Mouse (Mus musculus): ENCODE measurements around the gene Colgalt1.

Colgalt1 gene

DNA sequence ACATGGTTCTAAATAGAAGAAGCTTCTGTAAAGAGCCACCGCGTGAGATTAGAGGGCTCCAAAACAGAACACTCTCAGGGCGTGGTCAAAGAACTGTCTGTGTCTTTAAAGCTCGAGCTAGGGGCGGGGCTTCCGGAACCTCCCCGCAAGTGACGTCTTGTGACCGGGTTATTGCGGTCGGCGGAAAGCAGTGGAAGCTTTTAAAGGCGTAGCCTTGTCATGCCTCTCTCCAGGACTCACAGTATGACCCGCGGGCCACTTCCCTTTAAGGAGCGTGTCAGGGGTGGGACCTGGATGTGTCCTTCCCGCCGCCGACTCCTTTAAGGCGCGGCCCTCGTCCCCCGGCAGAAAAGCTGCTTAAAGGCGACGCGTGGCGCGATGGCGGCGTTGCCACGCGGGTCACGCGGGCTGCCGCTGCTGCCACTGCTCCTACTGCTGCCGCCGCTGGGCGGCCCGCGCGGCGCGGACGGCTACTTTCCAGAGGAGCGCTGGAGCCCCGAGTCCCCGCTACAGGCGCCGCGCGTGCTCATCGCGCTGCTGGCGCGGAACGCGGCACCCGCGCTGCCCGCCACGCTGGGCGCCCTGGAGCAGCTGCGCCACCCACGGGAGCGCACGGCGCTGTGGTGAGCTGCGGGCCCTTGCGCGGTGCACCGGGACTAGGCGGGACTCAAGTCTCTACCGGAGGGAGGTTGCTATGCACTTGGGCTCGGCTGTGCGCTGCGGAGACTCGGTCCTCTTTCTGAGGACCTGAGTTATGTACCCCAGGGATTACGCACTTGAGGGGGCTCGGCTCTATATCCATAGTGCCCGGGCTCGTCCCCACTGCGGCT, at the start of gene Colgalt1:
Gene Colgalt1 (plus strand): TSS at position 177 of the 830 bp plus-strand sequence.
- peak; percentile 99 for DNase-seq (ENCODE audit: low spot score in 2 of 2)

DNA sequence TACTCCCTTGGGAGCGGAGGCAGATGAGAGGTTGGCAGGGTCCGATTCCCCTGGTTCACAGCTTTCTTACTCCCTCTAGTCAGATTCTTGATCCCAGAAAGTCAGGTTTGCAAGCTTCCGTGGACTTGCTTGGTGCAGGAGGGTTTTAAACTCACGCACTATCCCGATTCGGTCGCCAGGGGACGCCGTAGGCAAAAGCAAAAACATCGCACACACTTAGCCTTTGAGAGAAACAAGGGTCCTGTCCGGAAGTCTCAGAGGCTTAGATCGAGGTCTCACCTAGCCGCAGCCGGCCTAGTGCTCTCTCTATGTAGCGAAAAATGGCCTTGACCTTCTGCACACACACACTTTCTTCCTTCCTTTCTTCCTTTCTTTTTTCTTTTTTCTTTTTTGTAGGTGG, 49.4 kb upstream of the Colgalt1 start:
- no peak for DNase-seq (ENCODE audit: low spot score in 2 of 2)

DNA sequence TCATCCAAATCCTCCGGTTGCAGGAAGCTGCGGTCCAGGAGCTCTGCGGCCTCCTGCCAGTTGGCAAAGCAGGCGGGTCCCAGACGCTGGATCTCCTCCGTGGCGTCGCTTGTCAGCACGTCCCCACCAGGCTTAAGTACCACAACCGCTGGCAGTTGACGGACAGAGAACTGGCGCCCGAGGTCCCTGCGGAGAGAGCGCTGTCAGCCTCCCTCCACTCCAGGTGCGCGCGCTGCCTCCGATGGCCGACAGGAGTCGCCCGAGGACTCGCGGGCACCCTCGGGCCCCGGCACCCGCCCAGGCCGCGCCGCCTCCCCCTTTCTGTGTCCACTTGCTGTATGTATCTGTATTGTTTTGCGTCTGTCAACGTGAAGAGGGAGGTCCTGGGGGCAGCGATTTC, 48.0 kb upstream of the Colgalt1 start:
- DNase-seq (ENCODE audit: low spot score in 2 of 2), result peak in 1 of 2 experiments; percentile 71

DNA sequence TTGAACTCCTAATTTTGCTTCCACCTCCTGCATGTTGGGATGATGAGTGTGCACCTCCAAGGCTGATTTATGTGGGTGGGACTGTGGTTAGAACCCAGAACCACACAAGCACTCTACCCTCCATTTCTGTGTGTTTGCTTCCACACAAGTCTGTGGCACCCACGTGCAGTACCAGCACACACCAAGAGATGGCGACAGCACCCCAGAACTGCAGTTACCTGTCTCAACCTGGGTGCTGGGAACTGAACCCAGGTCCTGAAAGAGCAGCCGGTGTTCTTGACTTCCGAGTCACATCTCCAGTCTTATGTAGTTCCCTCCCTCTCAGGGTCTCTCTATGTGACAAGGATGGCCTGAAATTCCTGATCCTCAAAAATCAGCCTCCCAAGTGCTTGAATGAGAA, 46.8 kb upstream of the Colgalt1 start:
- DNase-seq (ENCODE audit: low spot score in 2 of 2), result no peak

DNA sequence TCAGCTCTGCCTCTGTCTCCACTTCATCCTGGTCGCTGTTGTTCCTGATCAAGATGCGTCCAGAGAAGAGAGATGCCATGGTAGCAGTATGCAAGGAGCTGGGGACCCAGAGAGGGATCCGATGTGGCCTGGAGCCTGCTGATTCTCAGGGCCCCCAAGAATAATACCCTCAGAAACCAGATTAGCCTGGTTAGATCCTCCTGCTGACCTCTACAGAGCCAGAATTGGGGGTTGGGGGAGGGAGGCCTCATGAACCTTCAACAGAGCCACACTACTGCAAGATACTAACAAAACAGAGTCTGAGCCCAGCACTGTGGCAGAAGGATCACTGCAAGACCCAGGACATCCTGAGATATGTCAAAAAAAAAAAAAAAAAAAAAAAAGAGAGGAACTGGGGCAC, 44.3 kb upstream of the Colgalt1 start, which contains the start of gene Nxnl1:
Gene Nxnl1 (minus strand): TSS at position 101 of the 400 bp plus-strand sequence.
- DNase-seq (ENCODE audit: low spot score in 2 of 2), result no peak

DNA sequence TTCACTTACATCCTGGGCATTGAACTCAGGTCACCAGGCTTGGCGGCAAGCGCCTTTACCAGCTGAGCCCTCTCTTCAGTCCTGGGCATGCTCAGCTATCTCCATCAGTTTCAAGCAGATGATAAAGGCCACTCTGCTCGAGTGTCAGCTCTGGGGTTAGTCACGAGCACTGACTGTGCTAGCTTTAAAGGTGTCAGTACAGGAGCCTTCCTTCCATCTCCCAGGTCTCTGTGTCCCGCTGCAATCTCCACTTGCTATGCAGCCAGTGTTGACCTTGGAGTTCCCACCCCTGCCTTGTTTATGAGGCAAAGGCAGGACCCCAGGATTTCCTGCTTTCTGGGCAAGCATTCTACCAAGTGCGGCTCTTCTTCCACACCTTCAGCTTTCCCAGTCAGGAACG, 43.2 kb upstream of the Colgalt1 start:
- no peak for DNase-seq (ENCODE audit: low spot score in 2 of 2)

DNA sequence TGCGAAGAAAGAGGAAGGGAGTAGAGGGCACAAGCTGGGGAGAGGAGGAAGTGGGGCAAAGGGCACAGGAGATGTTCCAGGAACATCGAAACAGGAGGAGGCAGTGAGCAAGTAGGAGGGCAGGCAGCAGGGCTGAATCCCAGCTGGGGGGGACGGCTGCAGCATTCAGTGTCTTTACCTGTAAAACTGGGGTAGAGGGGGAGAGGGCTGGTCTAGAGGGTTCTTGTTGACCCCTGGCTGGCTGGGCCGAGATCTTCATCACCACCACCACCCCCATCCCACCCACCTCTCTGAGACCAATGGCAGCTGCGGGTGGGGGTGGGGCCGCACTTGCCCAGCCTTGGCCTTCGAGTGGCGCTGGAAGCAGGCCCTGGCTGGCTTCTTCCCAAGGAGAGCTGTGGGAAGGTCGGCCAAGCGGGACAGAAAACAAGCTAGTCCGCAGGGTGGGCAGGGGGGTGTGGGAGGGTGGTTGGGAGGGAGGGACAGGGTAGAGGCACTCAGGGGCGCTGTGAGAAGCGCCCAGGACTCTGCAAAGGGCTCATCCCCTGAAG, 42.3 kb upstream of the Colgalt1 start, which contains the start of gene Slc27a1:
Gene Slc27a1 (plus strand): TSS at position 496 of the 551 bp plus-strand sequence.
- peak in 1 of 2 experiments; percentile 64 for DNase-seq (ENCODE audit: low spot score in 2 of 2)

DNA sequence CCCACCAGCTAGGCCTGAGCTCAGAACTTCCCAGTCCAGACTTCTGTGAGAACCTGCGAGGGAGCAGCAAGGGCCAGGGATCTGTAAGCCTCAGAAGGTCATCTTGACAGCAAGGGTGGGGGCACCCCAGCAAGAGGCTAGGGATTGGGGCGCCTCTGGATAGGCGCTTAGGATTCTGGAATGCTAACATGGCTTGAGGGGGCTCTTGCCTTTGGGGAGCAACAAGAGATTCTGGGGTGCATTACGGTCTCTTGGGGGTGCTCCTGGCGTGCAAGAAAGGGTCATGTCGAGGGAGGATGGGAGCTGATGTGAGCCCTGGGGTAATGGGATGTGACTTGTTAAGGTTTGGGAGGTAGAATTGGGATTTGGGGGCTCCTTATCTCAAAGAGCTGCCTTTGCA, 41.9 kb upstream of the Colgalt1 start:
- DNase-seq (ENCODE audit: low spot score in 2 of 2), result no peak

DNA sequence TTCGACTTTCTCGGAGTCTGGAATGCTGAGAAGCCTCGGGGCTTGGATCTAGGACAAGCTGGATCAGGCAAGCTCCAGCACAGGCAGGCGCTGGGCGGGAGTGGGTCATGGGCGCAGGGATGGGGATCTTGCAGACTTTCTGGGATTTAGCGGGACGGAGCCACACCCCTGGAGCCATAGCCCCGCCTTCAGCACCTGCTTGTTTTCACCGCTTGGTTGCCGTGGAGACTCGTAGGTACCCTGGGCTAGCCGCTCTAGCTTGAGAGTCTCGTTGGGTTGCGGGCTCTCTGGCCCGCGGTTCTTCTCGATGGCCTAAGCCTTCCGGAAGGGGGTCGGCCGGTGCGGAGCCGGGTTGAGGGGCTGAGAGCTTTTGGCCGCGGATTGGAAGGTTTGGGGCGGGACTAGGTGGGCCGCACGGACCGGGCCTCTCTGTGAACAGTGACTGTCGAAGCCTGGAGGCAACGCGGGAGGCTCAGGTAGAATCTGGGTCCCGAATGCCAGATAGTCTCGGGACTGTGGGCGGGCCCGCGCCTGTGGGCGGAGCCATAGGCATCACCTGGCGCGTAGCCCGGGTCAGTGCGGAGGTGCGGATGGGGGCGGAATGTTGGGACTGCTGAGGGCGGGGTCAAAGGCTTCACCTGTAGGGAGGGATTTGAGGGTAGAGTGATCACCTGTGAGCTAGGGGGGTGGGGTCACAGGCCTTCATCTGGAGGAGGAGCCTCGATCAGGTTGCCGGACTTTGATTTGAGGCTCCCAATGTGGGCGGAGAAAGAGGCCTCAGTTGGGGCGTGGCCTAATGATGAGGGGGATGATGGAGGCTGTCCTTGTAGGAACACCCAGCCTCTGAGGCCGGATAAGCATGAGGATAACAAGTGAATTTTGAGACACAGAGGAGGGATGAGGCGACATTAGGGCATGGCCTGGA, 41.2 kb upstream of the Colgalt1 start:
- peak; percentile 92 to 96 for DNase-seq (ENCODE audit: low spot score in 2 of 2)

DNA sequence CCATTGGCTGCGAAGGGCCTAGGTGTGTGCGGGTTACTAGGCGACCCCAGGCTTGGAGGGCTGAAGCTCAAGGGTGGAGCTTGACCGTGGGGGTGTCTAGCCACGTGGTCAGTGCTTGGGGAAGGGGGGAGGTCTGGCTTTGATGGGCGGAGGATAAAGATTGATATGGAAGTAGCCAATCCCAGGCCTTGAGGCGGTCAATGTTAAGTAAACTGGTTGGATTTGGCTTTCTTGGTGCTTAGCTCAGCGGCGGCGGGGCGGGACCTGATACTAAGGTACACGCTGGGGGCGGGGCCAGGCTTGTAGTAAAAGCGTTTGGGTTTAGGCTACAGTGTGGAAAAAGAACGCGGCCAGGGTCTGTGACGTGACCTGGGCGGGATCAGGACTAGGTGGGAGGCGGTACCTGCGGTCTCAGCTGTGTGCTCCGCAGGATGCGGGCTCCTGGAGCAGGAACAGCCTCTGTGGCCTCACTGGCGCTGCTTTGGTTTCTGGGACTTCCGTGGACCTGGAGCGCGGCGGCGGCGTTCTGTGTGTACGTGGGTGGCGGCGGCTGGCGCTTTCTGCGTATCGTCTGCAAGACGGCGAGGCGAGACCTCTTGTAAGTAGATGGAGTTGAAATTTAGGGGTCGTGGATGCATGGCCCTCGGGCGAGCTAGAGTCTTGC, 40.4 kb upstream of the Colgalt1 start:
- DNase-seq (ENCODE audit: low spot score in 2 of 2), result peak; percentile 97 to 98

DNA sequence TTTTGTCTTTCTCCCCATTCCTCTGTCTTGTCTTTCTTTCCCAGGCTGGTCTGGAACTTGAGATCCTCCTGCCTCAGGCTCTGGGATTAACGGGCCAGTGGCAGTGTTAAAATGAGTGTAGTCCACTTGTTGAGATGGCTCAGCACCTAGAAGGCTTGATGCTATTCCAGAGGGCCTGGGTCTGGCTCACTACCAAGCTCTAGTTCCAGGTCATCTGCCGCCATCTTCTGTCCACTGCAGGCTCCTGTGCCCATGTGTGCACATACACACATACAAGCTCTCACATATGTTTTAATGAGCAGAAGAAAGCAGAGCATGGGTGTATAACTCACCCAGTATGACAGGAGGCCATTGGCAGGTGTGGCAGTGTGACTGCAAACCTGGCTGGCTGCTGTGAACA, 38.7 kb upstream of the Colgalt1 start:
- DNase-seq (ENCODE audit: low spot score in 2 of 2), result no peak

DNA sequence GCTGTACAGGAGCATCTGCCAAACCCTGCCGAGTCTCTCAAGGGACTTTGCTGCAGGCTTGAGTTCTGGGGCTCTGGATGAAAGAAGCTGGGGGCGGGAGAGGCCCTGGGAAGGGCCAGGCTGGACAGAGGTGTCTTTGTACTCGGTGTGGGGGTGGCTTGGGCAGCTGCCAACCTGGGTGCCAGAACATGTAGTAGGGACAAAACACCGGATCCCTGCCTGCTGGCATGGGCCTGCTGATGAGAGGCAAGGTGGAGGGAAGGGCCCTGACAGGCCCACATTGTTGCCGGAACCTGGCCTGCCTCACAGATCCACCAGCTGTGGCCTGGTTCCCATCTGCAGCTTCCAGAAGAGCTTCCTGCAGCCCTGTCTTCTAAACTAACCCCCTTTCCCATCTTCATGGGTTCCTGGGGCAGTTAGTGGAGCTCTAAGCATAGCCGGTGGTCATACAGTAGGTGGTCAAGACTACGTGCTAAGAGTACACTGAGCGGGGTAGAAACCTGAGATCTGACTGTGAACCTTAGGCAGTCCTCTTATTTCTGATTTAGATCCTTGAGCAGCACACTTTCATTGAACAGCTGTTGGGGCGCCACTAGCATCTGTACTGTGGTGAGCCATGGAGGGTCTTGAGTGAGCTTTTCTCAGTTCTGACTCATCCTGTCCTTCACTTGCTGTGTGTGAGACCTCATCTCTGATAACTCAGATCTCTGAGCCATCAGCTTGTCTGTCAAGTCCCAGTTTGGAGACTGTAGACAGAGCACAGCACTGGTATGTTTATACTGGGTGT, 37.8 kb upstream of the Colgalt1 start:
- peak; percentile 68 to 90 for DNase-seq (ENCODE audit: low spot score in 2 of 2)

DNA sequence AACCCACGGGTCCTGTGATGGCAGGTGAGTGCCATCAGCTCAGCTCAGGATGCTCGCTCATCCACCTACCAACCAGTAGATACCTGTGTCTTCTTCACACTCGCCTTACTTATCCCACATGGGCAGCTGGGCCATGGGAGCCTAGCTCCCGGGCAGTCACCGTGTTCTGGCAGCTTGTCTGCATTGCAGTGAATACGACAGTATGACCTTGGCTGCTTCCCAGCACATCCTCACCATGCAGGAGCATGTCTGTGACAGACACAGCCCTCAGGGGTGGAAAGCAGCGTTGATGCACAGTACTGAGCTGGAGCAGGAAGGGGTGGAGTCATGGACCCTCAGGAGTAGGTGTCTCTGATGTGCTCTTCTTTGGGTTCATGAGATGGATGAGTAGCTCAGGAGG, 36.4 kb upstream of the Colgalt1 start:
- DNase-seq (ENCODE audit: low spot score in 2 of 2), result no peak

DNA sequence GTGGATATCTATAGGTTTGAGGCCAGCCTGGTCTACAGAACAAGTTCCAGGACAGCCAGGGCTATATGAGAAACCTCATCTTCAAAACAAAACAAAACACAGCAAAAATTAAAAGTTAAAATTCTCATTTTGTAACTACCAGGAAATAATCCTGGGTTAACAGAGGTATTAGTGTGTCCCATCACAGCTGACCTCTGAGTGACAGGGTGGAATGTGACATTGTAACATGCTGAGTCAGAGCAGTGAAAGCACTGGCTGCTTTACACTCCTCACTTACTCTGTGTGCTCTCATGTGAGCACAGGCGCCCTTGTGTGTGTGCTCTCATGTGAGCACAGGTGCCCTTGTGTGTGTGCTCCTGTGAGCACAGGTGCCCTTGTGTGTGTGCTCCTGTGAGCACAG, 35.8 kb upstream of the Colgalt1 start:
- no peak for DNase-seq (ENCODE audit: low spot score in 2 of 2)

DNA sequence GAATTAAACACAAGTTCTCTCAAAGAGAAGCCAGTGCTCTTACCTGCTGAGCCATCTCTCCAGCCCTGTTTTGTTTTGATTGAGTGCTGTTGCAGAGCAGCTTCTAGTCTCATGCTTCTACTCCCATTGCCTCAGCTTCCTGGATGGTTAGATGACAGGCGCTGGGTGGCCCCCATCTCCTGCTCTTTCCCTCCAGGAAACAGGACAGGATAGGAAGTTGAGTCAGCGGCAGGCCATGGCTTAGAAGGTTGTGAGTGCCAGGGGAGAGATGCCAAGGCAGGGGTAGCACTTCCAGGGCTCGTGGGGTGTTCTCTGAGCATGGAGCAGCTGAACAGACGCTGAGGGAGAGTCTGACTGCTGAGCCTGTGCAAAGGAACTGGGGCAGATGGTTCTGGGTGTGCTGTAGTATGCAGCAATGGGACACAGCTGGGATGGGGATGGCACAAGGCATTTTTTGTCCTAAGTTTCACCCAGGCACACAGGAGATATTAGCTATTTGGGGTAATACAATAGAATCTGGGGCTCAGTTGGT, 32.9 kb upstream of the Colgalt1 start:
- no peak for DNase-seq (ENCODE audit: low spot score in 2 of 2)

DNA sequence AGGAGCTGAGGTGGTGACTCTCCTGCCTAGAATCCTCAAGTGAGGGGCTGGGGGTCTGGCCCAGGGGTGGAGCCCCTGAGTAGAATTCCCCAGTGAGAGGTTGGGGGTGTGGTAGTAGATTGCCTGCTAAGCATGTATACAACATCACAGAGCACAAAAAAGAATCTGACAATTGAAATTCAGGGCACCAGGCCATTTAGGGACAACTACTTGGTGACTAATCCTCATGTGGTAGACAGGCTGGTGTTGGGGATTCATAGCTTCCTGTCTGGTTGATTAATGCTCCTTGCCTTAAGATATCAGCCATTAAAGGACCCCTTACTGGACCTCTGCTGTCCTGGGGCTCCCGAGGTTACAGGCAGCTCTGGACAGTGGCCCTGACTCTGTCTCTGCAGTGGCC, 31.8 kb upstream of the Colgalt1 start:
- DNase-seq (ENCODE audit: low spot score in 2 of 2), result no peak

DNA sequence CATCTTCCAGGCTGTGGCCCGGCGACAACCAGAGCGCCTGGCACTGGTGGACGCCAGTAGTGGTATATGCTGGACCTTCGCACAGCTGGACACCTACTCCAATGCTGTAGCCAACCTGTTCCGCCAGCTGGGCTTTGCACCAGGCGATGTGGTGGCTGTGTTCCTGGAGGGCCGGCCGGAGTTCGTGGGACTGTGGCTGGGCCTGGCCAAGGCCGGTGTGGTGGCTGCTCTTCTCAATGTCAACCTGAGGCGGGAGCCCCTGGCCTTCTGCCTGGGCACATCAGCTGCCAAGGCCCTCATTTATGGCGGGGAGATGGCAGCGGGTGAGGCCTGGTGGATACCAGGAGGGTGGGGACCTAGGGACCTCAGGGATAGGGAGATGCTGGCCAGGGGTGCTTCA, 31.3 kb upstream of the Colgalt1 start:
- no peak for DNase-seq (ENCODE audit: low spot score in 2 of 2)

DNA sequence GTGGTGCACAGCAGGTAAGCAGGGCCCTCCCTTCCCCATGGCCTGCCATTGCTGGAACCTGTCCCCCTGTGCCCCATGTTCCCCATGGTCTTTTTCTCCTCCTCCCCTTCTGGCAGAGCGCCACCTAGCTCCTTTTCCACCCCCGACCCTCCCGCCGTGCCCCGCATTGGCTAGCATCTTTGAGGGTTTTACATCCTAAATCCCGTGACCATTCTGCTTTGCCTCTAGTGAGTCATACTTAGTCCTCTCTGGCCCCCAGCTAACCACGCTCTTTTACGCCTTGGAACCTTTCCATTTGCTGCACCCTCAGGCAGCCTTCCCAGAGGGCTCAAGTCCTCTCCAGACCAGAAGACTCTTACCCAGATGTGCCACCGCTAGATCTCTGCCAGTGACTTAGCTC, 30.6 kb upstream of the Colgalt1 start:
- no peak for DNase-seq (ENCODE audit: low spot score in 2 of 2)

DNA sequence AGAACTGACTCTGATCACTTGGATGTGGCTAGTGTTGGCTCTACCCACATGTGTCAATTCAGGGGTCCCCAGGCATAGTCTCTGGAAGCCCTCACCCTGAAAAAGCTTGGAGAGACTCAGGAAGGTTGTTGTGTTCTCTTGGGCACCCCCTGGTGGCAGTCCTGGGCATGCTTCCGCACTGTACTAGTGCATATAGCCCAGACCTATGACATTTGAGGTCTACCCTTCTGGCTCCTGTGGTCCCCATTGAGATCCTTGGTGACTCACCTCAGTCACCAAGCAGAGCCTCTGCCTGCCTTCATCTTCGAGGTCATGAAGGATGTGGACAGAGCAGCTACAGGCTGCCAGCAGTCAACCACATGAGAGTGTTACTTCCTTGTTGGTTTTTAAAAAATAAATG, 23.9 kb upstream of the Colgalt1 start:
- no peak for DNase-seq (ENCODE audit: low spot score in 2 of 2)

DNA sequence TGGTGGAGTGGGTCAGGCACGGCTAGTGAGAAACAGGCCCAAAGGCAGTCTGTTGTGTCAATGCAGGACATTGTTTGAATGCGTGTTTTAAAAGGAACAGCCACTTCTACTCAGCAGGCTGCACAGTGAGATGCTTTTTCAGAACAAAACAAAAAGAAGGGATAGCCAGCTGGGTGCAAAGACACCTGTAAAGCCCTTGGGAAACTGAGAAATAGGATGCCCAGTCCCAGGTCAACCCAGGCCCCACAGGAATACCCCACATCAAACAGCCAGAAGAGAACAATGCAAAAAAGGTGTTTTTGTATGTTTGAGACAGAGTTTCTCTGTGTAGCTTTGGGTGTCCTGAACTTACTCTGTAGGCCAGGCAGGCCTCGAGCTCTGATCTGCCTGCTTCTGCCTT, 22.0 kb upstream of the Colgalt1 start:
- DNase-seq (ENCODE audit: low spot score in 2 of 2), result no peak

DNA sequence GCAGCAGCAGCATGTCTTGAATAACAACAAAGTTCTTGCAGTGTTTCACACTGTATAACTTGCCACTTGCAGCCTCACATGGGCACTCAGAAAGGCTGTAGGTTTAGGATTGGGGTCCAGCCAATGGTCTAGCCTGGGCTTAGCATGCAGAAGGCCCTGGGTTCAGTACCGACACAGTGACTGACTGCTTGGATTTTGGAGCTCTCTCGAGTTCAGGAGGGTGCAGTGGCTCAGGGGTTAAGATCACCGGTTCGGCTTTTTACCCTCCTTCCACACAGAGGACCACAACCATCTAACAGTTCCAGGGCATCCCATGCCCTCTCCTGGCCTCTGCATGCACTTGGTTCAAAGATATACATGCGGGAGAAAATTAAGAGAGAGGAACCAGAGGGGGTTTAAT, 19.8 kb upstream of the Colgalt1 start:
- no peak for DNase-seq (ENCODE audit: low spot score in 2 of 2)

All from left cerebral cortex, adult 9 months (tissue).